Mouse (Mus musculus) liver, embryonic 15.5 days (tissue): ENCODE measurements at regions not wholly inside any gene's neighbourhood (a gene's known extent, or its start where the extent isn't known, plus 50 kb on each side); places are given as distances from the start of the nearest gene placed in this dataset.

Experiments
- ATAC-seq: fragments of 200-750 bp; cut with Nextera tagmentation; 2 replicates; pipeline ENCODE4 v1.8.0; 2017; ENCODE audit warnings: moderate number of reproducible peaks, mild to moderate bottlenecking, moderate library complexity; ENCODE audit not compliant: insufficient read depth
- H3K27ac ChIP-seq: fragments of 300-500 bp; sonication (generic); replicated peaks from 2 replicates; pipeline ENCODE4 v1.5.1; 2015; ENCODE audit warnings: mild to moderate bottlenecking, inconsistent platforms
- H3K27me3 ChIP-seq: fragments of 300-500 bp; sonication (generic); 2 replicates; pipeline ENCODE4 v1.6.1; 2015; ENCODE audit warnings: mild to moderate bottlenecking, inconsistent platforms
- H3K36me3 ChIP-seq: fragments of 300-500 bp; sonication (generic); replicated peaks from 2 replicates; pipeline ENCODE4 v1.6.1; 2015; ENCODE audit warnings: moderate library complexity, mild to moderate bottlenecking, inconsistent platforms
- H3K4me1 ChIP-seq: fragments of 300-500 bp; sonication (generic); replicated peaks from 2 replicates; pipeline ENCODE4 v1.6.1; 2015; ENCODE audit warnings: inconsistent platforms
- H3K4me2 ChIP-seq: fragments of 300-500 bp; sonication (generic); 2 replicates; pipeline ENCODE4 v1.6.1; 2015; ENCODE audit warnings: moderate library complexity, mild to moderate bottlenecking, inconsistent platforms
- H3K4me3 ChIP-seq: fragments of 300-500 bp; sonication (generic); replicated peaks from 2 replicates; pipeline ENCODE4 v1.5.1; 2015; ENCODE audit warnings: mild to moderate bottlenecking, inconsistent platforms
- H3K9ac ChIP-seq: fragments of 300-500 bp; sonication (generic); 2 replicates; pipeline ENCODE4 v1.6.1; 2015; ENCODE audit warnings: moderate library complexity, mild to moderate bottlenecking, inconsistent platforms
- H3K9me3 ChIP-seq: fragments of 300-500 bp; sonication (generic); replicated peaks from 2 replicates; pipeline ENCODE4 v1.6.1; 2016; ENCODE audit warnings: inconsistent platforms
- WGBS: fragments of 180-500 bp; shearing (Covaris S2); methylation state at CpG from one replicate; pipeline ENCODE4 v1.1.7; 2015; ENCODE audit warnings: mixed read lengths; ENCODE audit not compliant: insufficient replicate concordance; 5-methylcytosine and 5-hydroxymethylcytosine counted together

GRCm38 (mm10) chr16:77394054-77394716 lies 207.7 kb downstream of the Gm11146 start:
- no peak for ATAC-seq
- whole genome bisulfite sequencing, result 45% methylated on average over 3 of the region's 3 CpGs
- no peaks in the 10 kb centered on the region for H3K9me3 ChIP-seq
- H3K36me3 ChIP-seq, result no peaks in the 10 kb centered on the region
- H3K27ac ChIP-seq, result no peak overlapping the region
- H3K4me2 ChIP-seq, result no peak overlapping the region
- no peak overlapping the region for H3K9ac ChIP-seq
- no peaks in the 10 kb centered on the region for H3K4me1 ChIP-seq
- no peak overlapping the region for H3K4me3 ChIP-seq
- no peaks in the 10 kb centered on the region for H3K27me3 ChIP-seq

GRCm38 (mm10) chr16:77393470-77393869 lies 208.4 kb downstream of the Gm11146 start:
- Histone ChIP-seq H3K4me1 (no peaks in the 10 kb centered on the region), H3K4me2 (no peak overlapping the region), H3K9me3 (no peaks in the 10 kb centered on the region), H3K27me3 (no peaks in the 10 kb centered on the region), H3K9ac (no peak overlapping the region), H3K36me3 (no peaks in the 10 kb centered on the region), H3K27ac (no peak overlapping the region), H3K4me3 (no peak overlapping the region)
- WGBS, result 40% methylated on average over 5 of the region's 5 CpGs
- ATAC-seq, result no peak

- no peak overlapping the region for H3K9ac ChIP-seq
- H3K36me3 ChIP-seq, result no peaks in the 10 kb centered on the region
- WGBS, result 44% methylated on average over 4 of the region's 4 CpGs
- H3K4me2 ChIP-seq, result no peak overlapping the region
- no peaks in the 10 kb centered on the region for H3K4me1 ChIP-seq
- no peaks in the 10 kb centered on the region for H3K27me3 ChIP-seq
- ATAC-seq, result peak; percentile 49
- H3K4me3 ChIP-seq, result no peak overlapping the region
- no peak overlapping the region for H3K27ac ChIP-seq
- no peaks in the 10 kb centered on the region for H3K9me3 ChIP-seq
These were observed 209.7 kb downstream of the Gm11146 start for GRCm38 (mm10) chr16:77392205-77392604.

DNA sequence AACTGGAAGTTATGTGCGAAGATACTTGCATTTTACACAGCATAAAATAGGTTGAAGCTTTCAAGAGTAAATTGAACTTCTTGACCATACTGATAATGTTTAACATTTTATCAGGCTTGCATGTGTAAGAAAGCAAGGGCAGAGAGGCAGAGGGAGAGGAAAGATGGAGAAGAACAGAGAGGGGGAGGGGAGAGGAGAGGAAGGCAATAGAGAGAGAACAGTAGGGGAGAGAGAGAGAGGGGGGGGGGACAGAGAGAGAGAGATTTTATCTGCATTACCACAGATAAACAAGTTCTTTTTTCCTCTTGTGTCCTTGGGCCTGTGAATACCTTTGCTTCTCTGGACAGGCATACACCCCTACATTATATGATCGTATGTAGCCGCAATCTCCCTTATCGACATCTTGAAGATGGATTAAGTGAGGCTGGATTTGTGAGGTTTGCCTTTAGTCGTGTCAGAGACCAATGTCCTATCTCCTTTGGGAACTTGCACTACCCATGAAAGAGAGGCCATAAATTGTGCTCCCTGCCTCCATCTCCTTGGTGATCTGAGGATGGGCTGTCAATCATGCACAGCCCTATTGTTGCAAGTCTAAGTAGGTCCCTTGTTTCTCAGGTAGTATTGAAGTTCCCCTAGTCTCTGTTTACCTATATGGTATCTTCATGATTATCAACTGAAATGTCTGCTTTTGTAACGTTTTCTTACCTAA lies 217.7 kb downstream of the Gm11146 start:
- H3K4me3 ChIP-seq, result no peak overlapping the region

DNA sequence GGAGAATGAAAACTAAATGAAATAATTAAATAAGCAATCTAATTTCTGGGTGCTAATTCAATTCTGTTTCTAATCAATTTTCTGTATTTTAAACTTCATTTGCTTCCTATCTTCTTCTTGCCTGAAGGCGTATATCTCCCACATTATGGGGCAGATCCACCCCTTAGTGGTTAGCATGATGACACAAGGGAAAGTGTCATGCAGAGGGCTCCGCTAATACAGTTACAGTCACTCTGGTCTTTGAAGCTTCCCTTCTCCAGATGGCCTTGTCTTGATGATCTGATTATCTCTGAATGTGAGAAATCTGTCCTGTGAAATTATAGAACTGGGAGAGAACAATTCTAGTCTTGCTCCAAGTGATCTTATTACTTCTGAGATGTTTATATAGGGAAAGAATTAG lies 219.1 kb downstream of the Gm11146 start:
- H3K36me3 ChIP-seq, result no peaks in the 10 kb centered on the region
- no peak overlapping the region for H3K27ac ChIP-seq
- H3K4me3 ChIP-seq, result no peak overlapping the region
- no peaks in the 10 kb centered on the region for H3K27me3 ChIP-seq
- 52% methylated on average over 2 of the region's 2 CpGs for WGBS
- no peak overlapping the region for H3K9ac ChIP-seq
- no peaks in the 10 kb centered on the region for H3K4me1 ChIP-seq
- no peak overlapping the region for H3K4me2 ChIP-seq
- no peak for ATAC-seq
- no peaks in the 10 kb centered on the region for H3K9me3 ChIP-seq

More for the DNA sequence above, 217.7 kb downstream of the Gm11146 start:
- Histone ChIP-seq H3K9me3 (no peaks in the 10 kb centered on the region), H3K27ac (no peak overlapping the region), H3K4me1 (no peaks in the 10 kb centered on the region), H3K27me3 (no peaks in the 10 kb centered on the region), H3K9ac (no peak overlapping the region), H3K36me3 (no peaks in the 10 kb centered on the region), H3K4me2 (no peak overlapping the region)
- ATAC-seq, result no peak
- WGBS, result 57% methylated on average over 6 of the region's 6 CpGs

DNA sequence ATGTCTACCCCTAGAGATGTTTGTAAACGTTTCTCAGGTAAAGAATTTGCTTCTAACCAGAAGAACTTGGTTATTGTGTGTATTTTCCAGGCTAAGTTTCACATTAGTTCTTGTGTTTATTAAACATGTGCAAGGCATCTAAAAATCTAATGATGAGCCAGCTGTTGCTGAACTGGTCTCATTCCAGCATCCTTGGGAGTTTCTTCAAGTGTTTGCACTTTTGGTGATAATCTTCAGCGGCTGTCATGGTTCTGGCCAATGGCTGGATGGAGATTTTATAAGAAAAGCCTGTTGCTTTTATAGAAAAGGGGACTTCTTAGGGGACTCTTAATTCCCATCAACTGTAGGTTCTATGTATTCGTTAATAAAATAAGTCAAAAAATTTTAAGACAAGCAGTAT lies 229.1 kb downstream of the Gm11146 start:
- H3K36me3 ChIP-seq, result no peaks in the 10 kb centered on the region
- no peak overlapping the region for H3K9ac ChIP-seq
- 57% methylated on average over 3 of the region's 3 CpGs for WGBS
- no peaks in the 10 kb centered on the region for H3K27me3 ChIP-seq
- H3K4me3 ChIP-seq, result no peak overlapping the region
- H3K4me2 ChIP-seq, result no peak overlapping the region
- ATAC-seq, result no peak
- no peaks in the 10 kb centered on the region for H3K9me3 ChIP-seq
- no peaks in the 10 kb centered on the region for H3K4me1 ChIP-seq
- H3K27ac ChIP-seq, result no peak overlapping the region

GRCm38 (mm10) chr16:77369810-77370209 lies 232.1 kb downstream of the Gm11146 start:
- no peak overlapping the region for H3K27ac ChIP-seq
- no peak overlapping the region for H3K4me3 ChIP-seq
- WGBS, result 47% methylated on average over 2 of the region's 2 CpGs
- H3K9me3 ChIP-seq, result no peaks in the 10 kb centered on the region
- no peaks in the 10 kb centered on the region for H3K36me3 ChIP-seq
- peak; percentile 70 for ATAC-seq
- no peaks in the 10 kb centered on the region for H3K4me1 ChIP-seq
- H3K4me2 ChIP-seq, result no peak overlapping the region
- no peak overlapping the region for H3K9ac ChIP-seq
- H3K27me3 ChIP-seq, result no peaks in the 10 kb centered on the region

- 42% methylated on average over 2 of the region's 2 CpGs for WGBS
- no peak overlapping the region for H3K9ac ChIP-seq
- H3K27ac ChIP-seq, result no peak overlapping the region
- H3K4me2 ChIP-seq, result no peak overlapping the region
- H3K27me3 ChIP-seq, result no peaks in the 10 kb centered on the region
- H3K4me1 ChIP-seq, result no peaks in the 10 kb centered on the region
- no peaks in the 10 kb centered on the region for H3K36me3 ChIP-seq
- ATAC-seq, result no peak
- no peaks in the 10 kb centered on the region for H3K9me3 ChIP-seq
- no peak overlapping the region for H3K4me3 ChIP-seq
These were observed 236.6 kb downstream of the Gm11146 start for GRCm38 (mm10) chr16:77365254-77365653.

DNA sequence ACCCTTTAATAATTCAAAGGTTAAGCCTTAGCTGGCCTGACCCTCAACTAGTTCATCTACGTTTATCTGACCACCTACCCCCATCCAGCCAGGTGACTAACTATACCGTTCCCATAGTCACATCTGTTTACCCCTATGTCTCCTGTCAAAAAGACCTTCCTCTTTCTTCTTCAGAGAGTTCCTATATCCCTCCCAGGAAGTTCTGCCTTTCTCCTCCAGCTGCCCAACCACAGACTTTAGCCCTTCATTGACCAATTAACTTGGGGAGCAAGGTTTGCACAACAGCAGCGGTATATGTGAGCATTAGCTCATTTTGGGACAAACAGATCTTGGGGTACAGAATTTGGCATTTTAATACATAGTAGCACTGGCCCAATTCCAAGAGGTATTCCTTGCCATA lies 237.5 kb downstream of the Gm11146 start:
- Histone ChIP-seq H3K4me1 (no peaks in the 10 kb centered on the region), H3K27ac (no peak overlapping the region), H3K36me3 (no peaks in the 10 kb centered on the region), H3K4me2 (no peak overlapping the region), H3K27me3 (no peaks in the 10 kb centered on the region), H3K4me3 (no peak overlapping the region), H3K9me3 (no peaks in the 10 kb centered on the region), H3K9ac (no peak overlapping the region)
- ATAC-seq, result no peak
- 47% methylated on average over 3 of the region's 3 CpGs for WGBS

DNA sequence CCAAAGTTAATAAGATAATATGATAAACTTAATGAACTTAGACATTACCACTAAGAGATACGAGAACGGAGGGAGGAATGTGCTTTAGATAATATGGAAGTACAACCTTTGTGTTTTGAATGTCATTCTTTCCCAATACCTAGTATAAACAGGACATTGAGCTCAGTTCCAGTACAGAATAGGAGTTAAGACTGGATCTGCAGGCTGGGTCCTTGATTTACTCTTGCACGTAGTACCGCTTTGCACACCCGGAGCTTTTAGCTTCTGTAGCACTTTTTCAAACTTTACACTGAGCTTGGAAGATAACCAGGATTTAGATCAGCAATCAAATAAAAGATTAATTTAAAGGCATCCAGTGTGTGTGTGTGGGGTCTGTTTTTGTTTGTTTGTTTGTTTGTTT lies 242.7 kb downstream of the Gm11146 start:
- Histone ChIP-seq H3K9me3 (no peaks in the 10 kb centered on the region), H3K4me2 (no peak overlapping the region), H3K4me1 (no peaks in the 10 kb centered on the region), H3K27ac (0 out of 2 replicates have a peak overlapping the region, but pooled peaks have one; percentile 5), H3K4me3 (no peak overlapping the region), H3K9ac (no peak overlapping the region), H3K36me3 (no peaks in the 10 kb centered on the region), H3K27me3 (no peaks in the 10 kb centered on the region)
- 73% methylated on average over 5 of the region's 5 CpGs for WGBS
- peak; percentile 56; the same call in 1 of the 2 replicates for ATAC-seq

DNA sequence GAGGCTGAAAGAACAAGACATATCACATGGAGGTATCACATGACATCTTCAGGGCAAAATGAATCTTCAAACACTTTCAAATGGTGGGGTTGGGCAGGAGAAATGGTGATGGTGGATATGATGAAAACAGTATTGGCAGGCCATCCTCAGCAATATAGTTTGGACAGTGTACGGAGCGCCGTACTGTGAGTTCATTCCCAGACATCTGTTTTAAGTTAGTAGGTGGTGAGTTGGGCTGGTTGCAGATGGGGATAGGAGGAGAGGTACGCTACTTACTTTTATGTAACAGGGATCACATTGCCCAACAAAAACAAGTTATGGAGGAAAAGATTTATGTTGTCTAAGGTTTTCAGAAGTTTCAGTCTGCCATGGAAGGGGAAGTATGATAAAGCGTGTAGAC lies 246.6 kb downstream of the Gm11146 start:
- Histone ChIP-seq H3K9me3 (no peaks in the 10 kb centered on the region), H3K9ac (no peak overlapping the region), H3K4me2 (no peak overlapping the region), H3K36me3 (no peaks in the 10 kb centered on the region), H3K4me3 (no peak overlapping the region), H3K27me3 (no peaks in the 10 kb centered on the region), H3K4me1 (no peaks in the 10 kb centered on the region), H3K27ac (no peak overlapping the region)
- no peak for ATAC-seq
- 76% methylated on average over 5 of the region's 5 CpGs for WGBS
